Mouse (Mus musculus) mesoderm, embryonic 11.5 days (tissue): ENCODE data around the gene Mrps2.
"Not testable (repeated sequence)": the region's sequence is repeated elsewhere in the genome, so short reads cannot be mapped to it uniquely, and the experiment has no call there.

Source experiments
- DNase-seq: peaks from one replicate; pipeline ENCODE4 v3.0.0-alpha.2; 2012; ENCODE audit warnings: low read depth, low spot score

The Mrps2 gene

DNA sequence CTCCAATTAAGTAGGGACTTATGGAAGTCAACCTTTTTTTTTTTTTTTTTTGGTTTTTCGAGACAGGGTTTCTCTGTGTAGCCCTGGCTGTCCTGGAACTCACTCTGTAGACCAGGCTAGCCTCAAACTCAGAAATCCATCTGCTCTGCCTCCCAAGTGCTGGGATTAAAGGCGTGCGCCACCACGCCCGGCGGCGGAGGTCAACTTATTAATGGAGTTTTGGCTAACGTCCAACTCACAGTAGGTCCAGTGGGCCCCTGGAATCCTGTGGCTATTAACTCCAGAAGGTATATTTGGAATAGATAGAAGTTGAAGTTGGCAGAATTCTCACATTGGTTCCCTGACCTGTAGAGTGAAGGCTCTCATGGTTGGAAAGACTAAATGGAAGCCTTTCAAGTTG is 4.1 kb downstream of the Mrps2 start:
- DNase-seq = not testable (repeated sequence)

DNA sequence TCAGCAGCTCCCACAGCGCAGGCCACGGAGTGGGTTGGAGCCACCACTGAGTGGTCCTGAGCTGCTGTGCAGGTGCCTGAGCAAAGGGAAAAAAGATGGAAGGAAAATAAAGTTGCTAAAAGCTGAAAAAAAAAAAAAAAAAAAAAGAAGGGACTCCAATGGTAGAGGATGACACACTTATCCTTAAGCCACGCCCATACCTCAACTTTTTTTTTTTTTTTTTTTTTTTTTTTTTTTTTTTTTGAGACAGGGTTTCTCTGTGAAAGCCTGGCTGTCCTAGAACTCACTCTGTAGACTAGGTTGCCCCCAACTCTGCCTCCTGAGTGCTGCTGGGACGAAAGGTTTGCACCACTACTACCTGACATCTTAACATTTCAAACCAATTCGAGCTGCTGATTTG is 10.1 kb downstream of the Mrps2 start:
- DNase-seq = not testable (repeated sequence)

DNA sequence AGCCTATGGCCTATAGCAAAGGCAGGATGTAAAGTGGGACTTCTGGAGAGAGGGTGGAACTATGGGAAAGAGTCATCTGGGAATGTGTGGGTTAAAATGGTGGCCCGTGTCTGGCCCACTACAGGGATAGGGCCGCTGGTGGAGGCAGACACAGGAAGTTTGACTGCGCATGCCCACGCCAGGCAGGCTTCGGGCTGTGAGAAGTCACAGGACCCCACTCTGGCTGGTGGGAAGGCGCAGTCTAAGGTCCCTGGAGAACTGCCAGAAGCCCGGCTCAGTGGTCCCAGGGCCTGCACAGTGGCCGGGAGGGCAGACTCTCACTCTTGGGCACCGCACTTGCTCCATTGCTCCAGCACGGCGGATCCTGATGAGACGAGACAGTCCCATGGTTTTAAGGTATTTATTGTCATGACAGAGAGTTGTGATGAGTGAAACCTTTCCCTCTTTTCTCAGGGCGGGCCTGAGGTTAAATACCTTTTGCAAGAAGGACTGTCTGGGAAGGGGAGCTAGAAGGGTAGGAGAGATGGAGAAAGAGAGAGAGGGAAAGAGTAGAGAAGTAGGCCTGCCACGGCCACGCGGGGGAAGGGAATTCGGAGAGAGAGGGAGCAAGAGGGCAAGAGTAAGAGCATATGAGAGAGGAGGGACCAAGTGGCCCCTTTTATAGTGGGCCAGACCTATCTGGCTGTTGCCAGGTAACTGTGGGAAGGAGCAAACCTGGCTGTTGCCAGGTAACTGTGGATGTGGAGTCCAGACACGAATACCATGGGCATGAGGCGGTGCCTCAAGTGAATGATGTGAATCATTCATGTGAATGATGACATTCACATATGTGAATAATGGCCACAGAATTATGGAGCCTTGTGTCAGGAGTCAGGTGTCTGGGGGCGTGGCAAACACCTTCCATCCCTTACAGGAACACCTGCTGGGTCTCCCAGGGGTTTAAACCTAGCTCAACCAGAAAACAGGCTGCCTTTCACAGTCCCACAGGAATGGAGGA is 11.6 kb downstream of the Mrps2 start:
- DNase-seq = no peak

DNA sequence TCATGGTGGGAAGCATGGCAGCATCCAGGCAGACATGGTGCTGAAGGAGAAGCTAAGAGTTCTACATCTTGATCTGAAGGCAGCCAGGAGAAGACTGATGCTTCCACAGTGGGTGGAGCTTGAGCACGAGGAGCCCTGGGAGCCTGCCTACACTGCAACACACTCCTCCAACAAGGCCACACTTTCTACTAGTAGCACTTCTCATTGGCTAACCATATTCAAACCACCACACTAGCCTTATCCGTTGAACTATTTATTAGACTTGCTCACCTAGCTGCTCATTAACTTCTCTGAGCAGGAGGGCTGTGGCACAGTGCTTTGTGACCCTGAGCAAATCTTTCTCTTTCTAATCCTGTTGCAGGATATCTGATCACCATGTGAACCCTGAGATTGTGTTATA is 16.0 kb downstream of the Mrps2 start:
- DNase-seq = no peak

- no peak for DNase-seq
Observed at GRCm38 (mm10) chr2:28494521-28494920, 26.7 kb downstream of the Mrps2 start.

GRCm38 (mm10) chr2:28495207-28495756 is 27.4 kb downstream of the Mrps2 start:
- DNase-seq = no peak

DNA sequence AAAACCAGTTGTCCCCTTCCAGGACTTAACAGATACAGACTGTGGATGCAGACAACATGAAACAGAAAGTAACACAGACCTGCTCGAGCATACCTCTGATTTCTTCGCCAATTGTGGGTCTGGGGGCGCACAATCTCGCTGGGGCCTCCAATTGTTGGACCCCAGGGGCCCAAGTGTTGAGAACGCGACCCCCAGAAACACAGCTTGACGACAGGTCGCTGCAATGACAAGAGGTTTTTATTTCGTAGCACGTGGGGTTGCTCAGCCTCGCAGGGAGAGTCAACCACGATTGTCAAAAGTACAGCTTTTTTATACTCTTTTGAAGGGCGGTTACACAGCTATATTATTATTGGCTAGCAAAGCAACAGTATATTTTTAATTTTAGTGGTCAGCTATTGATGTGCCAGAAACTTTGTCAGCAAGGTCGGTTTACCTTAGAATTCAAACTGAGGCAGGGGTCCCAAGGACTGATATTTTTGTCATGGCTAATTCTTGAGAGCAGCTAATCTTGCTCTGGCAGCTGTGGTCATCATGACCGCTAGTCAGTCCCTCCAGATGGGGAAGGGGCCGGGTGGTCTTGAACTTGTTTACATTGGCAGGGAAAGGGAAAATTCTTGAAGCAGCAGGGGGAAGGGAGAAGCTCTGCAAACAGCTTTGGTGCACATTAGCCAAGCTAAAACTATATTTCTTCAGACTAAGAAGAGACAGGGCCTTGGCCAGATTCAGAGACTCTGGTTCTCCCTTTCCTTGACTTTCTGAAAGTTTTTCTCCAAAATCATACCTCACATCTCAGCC is 28.1 kb downstream of the Mrps2 start:
- DNase-seq = no peak

DNA sequence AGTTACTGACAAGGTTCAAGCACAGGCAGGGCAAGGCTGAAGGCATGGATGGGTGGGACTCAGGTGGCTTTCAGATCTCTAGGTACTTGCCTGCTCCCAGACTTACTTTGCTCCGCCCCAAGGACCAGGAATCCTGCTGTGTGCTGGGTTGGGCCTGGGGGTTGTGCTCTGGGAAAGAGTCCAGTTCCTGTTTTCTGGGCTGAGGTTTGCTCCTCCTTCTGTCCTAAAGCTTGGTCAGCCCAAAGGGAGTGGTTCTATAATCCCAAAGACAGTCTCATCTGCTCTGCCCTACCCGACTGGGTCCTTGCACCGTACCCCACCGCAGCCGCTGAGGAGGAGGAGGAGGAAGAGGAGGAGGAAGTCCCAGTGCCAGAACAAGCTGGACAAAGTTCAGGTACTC is 28.8 kb downstream of the Mrps2 start, which contains the start of gene Gbgt1:
TSS of gene Gbgt1 (plus strand) at position 221 of the 400 bp plus-strand sequence.
- DNase-seq = no peak

- no peak for DNase-seq
Observed at GRCm38 (mm10) chr2:28497561-28497960, 29.7 kb downstream of the Mrps2 start.

- no peak for DNase-seq
Observed at GRCm38 (mm10) chr2:28498431-28498830, 30.6 kb downstream of the Mrps2 start.

DNA sequence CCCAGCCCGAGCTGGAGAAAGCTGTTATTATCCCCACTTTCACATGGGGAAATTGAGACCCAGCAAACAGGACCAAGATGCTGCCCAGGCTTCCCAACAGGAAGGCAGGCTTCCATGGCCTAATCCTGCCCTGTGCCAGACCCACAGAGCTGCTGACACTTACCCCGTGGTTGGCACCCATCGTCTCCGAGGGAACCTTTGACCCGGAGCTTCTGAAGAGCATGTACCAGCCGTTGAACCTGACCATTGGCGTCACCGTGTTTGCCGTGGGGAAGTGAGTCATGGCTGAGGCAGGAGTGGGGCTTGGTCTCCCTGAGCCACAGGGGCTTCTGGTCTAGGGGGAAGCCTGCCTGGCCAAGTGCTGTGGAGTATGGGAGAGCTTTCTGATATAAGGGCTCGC is 35.1 kb downstream of the Mrps2 start:
- no peak for DNase-seq

GRCm38 (mm10) chr2:28504676-28505075 is 36.8 kb downstream of the Mrps2 start:
- no peak for DNase-seq

GRCm38 (mm10) chr2:28505795-28506194 is 37.9 kb downstream of the Mrps2 start, which contains the start of gene Gm10134:
Gene Gm10134 (plus strand): TSS chr2:28506095.
- DNase-seq = no peak

DNA sequence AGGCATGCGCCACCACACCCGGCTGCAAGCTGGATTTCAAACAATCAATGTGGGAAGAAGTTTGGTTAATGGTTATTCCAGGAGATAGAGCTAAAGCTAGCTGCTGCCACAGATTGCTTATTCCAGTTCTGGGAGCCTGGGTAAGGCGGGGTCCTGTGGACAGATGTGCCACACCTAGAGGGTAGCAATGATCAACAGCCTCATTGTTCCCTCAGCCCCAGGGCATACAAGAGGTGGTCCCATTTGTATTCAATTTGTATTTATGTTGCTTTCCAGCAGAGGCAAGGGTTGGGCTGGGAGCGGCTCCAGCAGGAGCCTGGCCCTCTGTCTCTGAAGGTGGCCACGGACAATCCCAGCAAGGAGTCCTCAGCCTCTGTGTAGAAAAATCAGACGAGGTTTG is 38.4 kb downstream of the Mrps2 start:
- no peak for DNase-seq

DNA sequence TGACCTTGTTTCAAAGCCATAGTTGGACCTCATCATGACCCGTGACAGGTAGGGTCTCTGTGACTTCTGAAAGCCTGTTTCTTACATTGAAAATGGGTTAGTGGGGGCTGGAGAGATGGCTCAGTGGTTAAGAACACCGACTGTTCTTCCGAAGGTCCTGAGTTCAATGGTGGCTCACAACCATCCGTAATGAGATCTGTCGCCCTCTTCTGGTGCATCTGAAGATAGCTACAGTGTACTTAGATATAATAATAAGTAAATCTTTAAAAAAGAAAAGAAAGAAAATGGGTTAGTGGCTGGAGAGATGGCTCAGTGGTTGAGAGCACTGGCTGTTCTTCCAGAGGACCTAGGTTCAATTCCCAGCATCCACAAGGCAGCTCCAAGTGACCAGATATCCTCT is 43.7 kb downstream of the Mrps2 start:
- not testable (repeated sequence) for DNase-seq

- peak; percentile 72 for DNase-seq
Observed at GRCm38 (mm10) chr2:28512798-28513401, 45.0 kb downstream of the Mrps2 start, which contains the start of gene Ralgds. Gene Ralgds (plus strand): TSS chr2:28513125.

DNA sequence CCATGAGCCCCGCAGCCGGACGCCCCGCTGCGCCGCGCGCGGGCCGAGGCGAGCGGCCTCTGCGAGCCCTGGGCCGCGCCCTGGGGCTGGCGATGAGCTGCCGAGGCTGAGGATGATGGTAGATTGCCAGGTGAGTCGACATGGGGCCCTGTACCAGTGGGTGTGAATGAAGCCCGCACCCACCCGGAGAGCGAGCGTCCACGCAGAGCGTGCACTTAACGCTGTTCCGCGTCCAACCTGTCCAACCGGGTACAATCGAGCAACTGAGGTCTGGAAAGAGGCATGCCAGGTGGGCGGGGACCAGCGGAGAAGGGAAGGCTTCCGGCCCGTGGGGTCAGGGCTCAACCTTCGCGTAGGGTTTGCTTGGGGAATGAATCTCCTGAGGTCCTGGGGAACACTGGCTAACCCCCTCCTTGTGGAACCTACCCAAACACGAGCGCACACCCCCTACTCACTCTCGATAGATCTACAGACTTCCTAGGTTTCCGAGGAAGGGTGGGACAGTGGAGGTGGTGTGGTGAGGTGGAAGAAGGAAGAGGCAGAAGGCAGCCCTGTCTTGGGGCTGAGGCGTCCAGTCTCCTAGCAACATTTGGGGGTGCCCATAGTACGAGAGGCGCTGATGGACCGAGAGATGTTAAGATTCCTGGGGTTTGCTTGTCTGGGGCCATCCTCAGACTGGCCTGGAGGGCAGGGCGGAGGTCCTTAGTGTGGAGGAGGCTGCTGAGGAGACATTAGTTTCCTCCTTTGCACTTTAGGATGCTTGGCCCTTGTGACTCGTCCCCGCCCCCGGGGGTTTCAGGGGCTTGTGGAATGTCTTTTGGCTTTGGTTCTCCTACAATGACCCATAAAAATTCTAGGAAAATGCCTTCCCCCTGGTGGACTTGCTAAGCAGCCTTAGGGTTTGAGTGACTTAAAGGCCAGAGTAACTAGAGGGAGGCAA is 45.8 kb downstream of the Mrps2 start:
- DNase-seq = peak; percentile 44

- DNase-seq = peak; percentile 92
Observed at GRCm38 (mm10) chr2:28514489-28514888, 46.6 kb downstream of the Mrps2 start.

GRCm38 (mm10) chr2:28517206-28517909 is 49.5 kb downstream of the Mrps2 start:
- DNase-seq = peak; percentile 89

- no peak for DNase-seq
Observed at GRCm38 (mm10) chr2:28518231-28518630, 50.4 kb downstream of the Mrps2 start.
